Mouse (Mus musculus) lung, adult 2 months (tissue): ENCODE results near the gene Cyfip1.

Source experiments
- CTCF ChIP-seq: fragments of 200-500 bp; IDR thresholded peaks from 2 replicates; pipeline ENCODE4 v1.5.1; 2011; ENCODE audit warnings: mild to moderate bottlenecking, low read length, control low read depth; ENCODE audit not compliant: insufficient read depth
- POLR2A ChIP-seq: fragments of 200-500 bp; IDR thresholded peaks from 2 replicates; pipeline ENCODE4 v1.6.1; 2011; ENCODE audit warnings: low read depth, mild to moderate bottlenecking, control low read depth, low read length, borderline replicate concordance; ENCODE audit errors: extremely low read depth

DNA sequence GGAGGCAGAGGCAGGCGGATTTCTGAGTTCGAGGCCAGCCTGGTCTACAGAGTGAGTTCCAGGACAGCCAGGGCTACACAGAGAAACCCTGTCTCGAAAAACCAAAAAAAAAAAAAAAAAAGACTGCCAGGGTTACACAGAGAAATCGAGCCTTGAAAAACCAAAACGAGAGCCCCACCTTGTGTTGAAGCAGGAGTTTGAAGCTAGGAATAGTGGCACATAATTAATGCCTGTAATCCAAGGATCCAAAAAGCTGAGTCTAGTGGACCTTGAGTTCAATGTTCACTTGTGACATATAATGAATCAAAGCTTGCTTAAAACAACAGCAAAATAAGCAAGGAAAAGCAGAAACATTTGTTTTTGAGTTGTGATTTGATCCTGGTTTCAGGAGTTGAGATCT is 62.2 kb downstream of the Cyfip1 start:
- TF ChIP-seq CTCF, result no peak
- TF ChIP-seq POLR2A, result no peak
